Mouse (Mus musculus): Measurements from ENCODE around the gene Nos1ap. TPM values are rescaled to one million over a fixed set of nuclear protein-coding genes. Genes with fewer than 3 reads are reported as not detected.

Gene Nos1ap
- polyA plus RNA-seq, 1 experiment from 2014 or later, result 8.0 TPM

- Histone ChIP-seq H3K9ac (replicated peaks; ENCODE audit: low read depth) (no peak overlapping the region), H3K4me1 (ENCODE audit: insufficient read depth, low read depth, low read length) (no peaks in the 10 kb centered on the region), H3K4me3 (ENCODE audit: low read depth, low read length) (no peak overlapping the region), H3K27me3 (replicated peaks; ENCODE audit: insufficient read depth, low read length) (no peaks in the 10 kb centered on the region), H3K36me3 (ENCODE audit: insufficient read depth, low read length) (no peaks in the 10 kb centered on the region), H3K9me3 (ENCODE audit: low read length) (no peaks in the 10 kb centered on the region), H3K27ac (ENCODE audit: low read length) (no peak overlapping the region), H3K4me2 (replicated peaks; ENCODE audit: low read depth, low read length) (no peak overlapping the region)
- no peak for ATAC-seq
- 80% methylated on average over 6 of the region's 6 CpGs for WGBS
- no peak for DNase-seq (ENCODE audit: low spot score)
- no peak for TF ChIP-seq EP300 (IDR thresholded peaks at IDR 0.05)
- no peak for TF ChIP-seq CTCF (IDR thresholded peaks at IDR 0.05)
These were observed 44.4 kb downstream of the Nos1ap start for GRCm38 (mm10) chr1:170545286-170545685.

- TF ChIP-seq EP300 (IDR thresholded peaks at IDR 0.05), result no peak
- no peak for TF ChIP-seq CTCF (IDR thresholded peaks at IDR 0.05)
- WGBS, result 81% methylated on average over 3 of the region's 3 CpGs
- H3K4me1 ChIP-seq (ENCODE audit: insufficient read depth, low read depth, low read length), result peaks cover 6% of the 10 kb centered on the region; the same call in 1 of the 2 replicates
- no peaks in the 10 kb centered on the region for H3K36me3 ChIP-seq (ENCODE audit: insufficient read depth, low read length)
- H3K4me3 ChIP-seq (ENCODE audit: low read depth, low read length), result no peak overlapping the region
- DNase-seq (ENCODE audit: low spot score) (no peak), ATAC-seq (no peak)
- no peaks in the 10 kb centered on the region for H3K27me3 ChIP-seq (replicated peaks; ENCODE audit: insufficient read depth, low read length)
- H3K9me3 ChIP-seq (ENCODE audit: low read length), result no peaks in the 10 kb centered on the region
- no peak overlapping the region for H3K9ac ChIP-seq (replicated peaks; ENCODE audit: low read depth)
- H3K27ac ChIP-seq (ENCODE audit: low read length), result no peak overlapping the region
- no peak overlapping the region for H3K4me2 ChIP-seq (replicated peaks; ENCODE audit: low read depth, low read length)
These were observed 50.2 kb downstream of the Nos1ap start for GRCm38 (mm10) chr1:170539507-170539906.

DNA sequence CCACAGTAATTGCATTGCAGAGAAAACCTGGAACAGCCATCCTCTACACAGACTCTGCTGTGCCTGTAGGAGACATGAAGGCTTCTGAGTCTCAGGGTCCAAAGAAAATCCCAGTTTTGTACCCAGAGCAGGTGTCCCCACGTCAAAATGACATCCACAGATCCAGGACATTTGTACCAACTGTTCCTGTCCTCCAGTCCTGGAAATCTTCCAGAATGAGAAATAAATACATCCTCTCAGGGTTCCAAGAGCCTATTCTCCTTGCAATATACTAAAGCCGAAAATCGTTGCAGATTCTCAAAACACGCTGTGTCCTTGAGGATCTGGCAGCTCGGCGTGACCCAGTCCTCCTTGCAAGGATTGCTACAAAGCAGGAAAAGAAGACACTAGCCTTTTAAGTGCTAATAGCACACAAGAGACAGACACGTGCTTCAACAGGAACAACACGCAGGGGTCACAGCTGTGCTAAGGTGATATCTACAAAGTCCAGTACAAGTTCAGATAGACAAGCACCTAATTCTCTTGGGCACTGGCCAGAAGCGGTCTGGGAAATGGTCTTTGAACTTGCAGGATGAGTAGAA is 51.1 kb downstream of the Nos1ap start:
- 58% methylated on average over 9 of the region's 9 CpGs for WGBS
- ATAC-seq (no peak), DNase-seq (ENCODE audit: low spot score) (no peak)
- Histone ChIP-seq H3K27ac (ENCODE audit: low read length) (no peak overlapping the region), H3K9me3 (ENCODE audit: low read length) (no peaks in the 10 kb centered on the region), H3K4me2 (replicated peaks; ENCODE audit: low read depth, low read length) (no peak overlapping the region), H3K27me3 (replicated peaks; ENCODE audit: insufficient read depth, low read length) (no peaks in the 10 kb centered on the region), H3K9ac (replicated peaks; ENCODE audit: low read depth) (no peak overlapping the region), H3K4me1 (ENCODE audit: insufficient read depth, low read depth, low read length) (peaks cover 6% of the 10 kb centered on the region; the same call in 1 of the 2 replicates), H3K4me3 (ENCODE audit: low read depth, low read length) (no peak overlapping the region), H3K36me3 (ENCODE audit: insufficient read depth, low read length) (no peaks in the 10 kb centered on the region)
- TF ChIP-seq CTCF (IDR thresholded peaks at IDR 0.05) (no peak), EP300 (IDR thresholded peaks at IDR 0.05) (no peak)

DNA sequence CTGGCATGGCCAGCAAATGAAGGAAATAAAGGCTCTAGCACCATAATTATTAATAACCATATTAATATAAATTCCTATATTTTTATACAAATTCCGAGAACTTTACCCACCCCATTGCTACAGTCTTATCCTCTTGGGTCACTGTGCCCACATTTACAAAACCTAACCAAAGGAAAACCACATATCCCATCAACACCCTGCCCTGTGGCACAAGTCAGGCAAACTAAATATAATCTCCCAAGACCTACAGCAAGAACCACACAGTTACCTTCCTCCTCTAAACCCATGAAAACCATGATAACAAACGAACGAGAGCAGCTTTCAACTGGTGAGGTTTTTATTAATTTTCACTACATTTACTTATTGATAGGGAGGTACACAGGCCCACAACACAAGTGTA is 53.3 kb downstream of the Nos1ap start:
- TF ChIP-seq CTCF (IDR thresholded peaks at IDR 0.05), result no peak
- no peak for TF ChIP-seq EP300 (IDR thresholded peaks at IDR 0.05)
- no peaks in the 10 kb centered on the region for H3K27me3 ChIP-seq (replicated peaks; ENCODE audit: insufficient read depth, low read length)
- no peaks in the 10 kb centered on the region for H3K36me3 ChIP-seq (ENCODE audit: insufficient read depth, low read length)
- H3K9ac ChIP-seq (replicated peaks; ENCODE audit: low read depth), result no peak overlapping the region
- peaks cover 6% of the 10 kb centered on the region; the same call in 1 of the 2 replicates for H3K4me1 ChIP-seq (ENCODE audit: insufficient read depth, low read depth, low read length)
- no peak overlapping the region for H3K4me2 ChIP-seq (replicated peaks; ENCODE audit: low read depth, low read length)
- DNase-seq (ENCODE audit: low spot score) (no peak), ATAC-seq (no peak)
- 87% methylated on average over 3 of the region's 3 CpGs for WGBS
- no peaks in the 10 kb centered on the region for H3K9me3 ChIP-seq (ENCODE audit: low read length)
- no peak overlapping the region for H3K27ac ChIP-seq (ENCODE audit: low read length)
- no peak overlapping the region for H3K4me3 ChIP-seq (ENCODE audit: low read depth, low read length)

GRCm38 (mm10) chr1:170535221-170535620 is 54.4 kb downstream of the Nos1ap start:
- ATAC-seq (peak; percentile 57), DNase-seq (ENCODE audit: low spot score) (peak; percentile 46)
- Histone ChIP-seq H3K9me3 (ENCODE audit: low read length) (no peaks in the 10 kb centered on the region), H3K4me2 (replicated peaks; ENCODE audit: low read depth, low read length) (no peak overlapping the region), H3K27ac (ENCODE audit: low read length) (no peak overlapping the region), H3K9ac (replicated peaks; ENCODE audit: low read depth) (no peak overlapping the region), H3K4me3 (ENCODE audit: low read depth, low read length) (no peak overlapping the region), H3K27me3 (replicated peaks; ENCODE audit: insufficient read depth, low read length) (no peaks in the 10 kb centered on the region), H3K36me3 (ENCODE audit: insufficient read depth, low read length) (no peaks in the 10 kb centered on the region), H3K4me1 (ENCODE audit: insufficient read depth, low read depth, low read length) (peaks cover 6% of the 10 kb centered on the region; the same call in 1 of the 2 replicates)
- WGBS, result 64% methylated on average over 2 of the region's 2 CpGs
- no peak for TF ChIP-seq CTCF (IDR thresholded peaks at IDR 0.05)
- TF ChIP-seq EP300 (IDR thresholded peaks at IDR 0.05), result no peak

- Histone ChIP-seq H3K9me3 (ENCODE audit: low read length) (no peaks in the 10 kb centered on the region), H3K9ac (replicated peaks; ENCODE audit: low read depth) (no peak overlapping the region), H3K4me1 (ENCODE audit: insufficient read depth, low read depth, low read length) (peaks cover 6% of the 10 kb centered on the region; the same call in 1 of the 2 replicates), H3K27me3 (replicated peaks; ENCODE audit: insufficient read depth, low read length) (no peaks in the 10 kb centered on the region), H3K36me3 (ENCODE audit: insufficient read depth, low read length) (no peaks in the 10 kb centered on the region), H3K4me2 (replicated peaks; ENCODE audit: low read depth, low read length) (no peak overlapping the region), H3K27ac (ENCODE audit: low read length) (no peak overlapping the region), H3K4me3 (ENCODE audit: low read depth, low read length) (no peak overlapping the region)
- ATAC-seq (no peak), DNase-seq (ENCODE audit: low spot score) (no peak)
- no peak for TF ChIP-seq CTCF (IDR thresholded peaks at IDR 0.05)
- no peak for TF ChIP-seq EP300 (IDR thresholded peaks at IDR 0.05)
- WGBS, result 86% methylated on average over 2 of the region's 2 CpGs
These were observed 58.4 kb downstream of the Nos1ap start for GRCm38 (mm10) chr1:170531286-170531685.

Data from lung, postnatal 0 days (tissue).